Mouse (Mus musculus) hindbrain, embryonic 14.5 days (tissue): ENCODE measurements around the gene Os9. TPM values are rescaled to one million over a fixed set of nuclear protein-coding genes. Genes with fewer than 3 reads are reported as not detected.
"Not testable (repeated sequence)": the region's sequence is repeated elsewhere in the genome, so short reads cannot be mapped to it uniquely, and the experiment has no call there.

ENCODE experiments used
- ATAC-seq: fragments of 200-750 bp; cut with Nextera tagmentation; 2 replicates; pipeline ENCODE4 v1.8.0; 2017; ENCODE audit warnings: moderate number of reproducible peaks, mild to moderate bottlenecking, moderate TSS enrichment, moderate library complexity; ENCODE audit not compliant: low FRiP score
- DNase-seq: peaks from one replicate; pipeline ENCODE4 v3.0.0-alpha.2; 2015; ENCODE audit warnings: low spot score
- H3K27ac ChIP-seq: fragments of 300-500 bp; sonication (generic); 2 replicates; pipeline ENCODE4 v1.5.1; 2014; ENCODE audit warnings: mild to moderate bottlenecking, moderate library complexity
- H3K27me3 ChIP-seq: fragments of 300-500 bp; sonication (generic); 2 replicates; pipeline ENCODE4 v1.6.1; 2014; ENCODE audit warnings: mild to moderate bottlenecking, low read length, mixed read lengths; ENCODE audit not compliant: control insufficient read depth, insufficient read depth
- H3K36me3 ChIP-seq: fragments of 300-500 bp; sonication (generic); replicated peaks from 2 replicates; pipeline ENCODE4 v1.6.1; 2014; ENCODE audit not compliant: control insufficient read depth, insufficient read depth
- H3K4me1 ChIP-seq: fragments of 300-500 bp; sonication (generic); replicated peaks from 2 replicates; pipeline ENCODE4 v1.6.1; 2014; ENCODE audit warnings: antibody characterized with exemption, low read length, mixed read lengths; ENCODE audit not compliant: control insufficient read depth, insufficient read depth
- H3K4me2 ChIP-seq: fragments of 300-500 bp; sonication (generic); replicated peaks from 2 replicates; pipeline ENCODE4 v1.6.1; 2014; ENCODE audit warnings: mild to moderate bottlenecking, moderate library complexity
- H3K4me3 ChIP-seq: fragments of 300-500 bp; sonication (generic); replicated peaks from 2 replicates; pipeline ENCODE4 v1.5.1; 2014; ENCODE audit warnings: mild to moderate bottlenecking, low read length
- H3K9ac ChIP-seq: fragments of 300-500 bp; sonication (generic); 2 replicates; pipeline ENCODE4 v1.6.1; 2014
- H3K9me3 ChIP-seq: fragments of 300-500 bp; sonication (generic); 2 replicates; pipeline ENCODE4 v1.6.1; 2016; ENCODE audit warnings: low read length; ENCODE audit not compliant: control insufficient read depth
- WGBS: fragments of 180-500 bp; shearing (Covaris S2); extraction: QIAGEN DNeasy Blood & Tissue Kit; methylation state at CpG from one replicate; pipeline ENCODE4 v1.1.7; 2014; 5-methylcytosine and 5-hydroxymethylcytosine counted together
- polyA plus RNA-seq: library from polyadenylated mRNA; unstranded; fragments of >200 nt; fragmentation: Nextera tagmentation; extraction: Ambion mirVana; gene quantifications from 2 replicates; pipeline ENCODE4 v1.2.1, GENCODE M21; 2014

The Os9 gene
- polyA plus RNA-seq, 1 experiment from 2014 or later = 83.0 TPM

DNA sequence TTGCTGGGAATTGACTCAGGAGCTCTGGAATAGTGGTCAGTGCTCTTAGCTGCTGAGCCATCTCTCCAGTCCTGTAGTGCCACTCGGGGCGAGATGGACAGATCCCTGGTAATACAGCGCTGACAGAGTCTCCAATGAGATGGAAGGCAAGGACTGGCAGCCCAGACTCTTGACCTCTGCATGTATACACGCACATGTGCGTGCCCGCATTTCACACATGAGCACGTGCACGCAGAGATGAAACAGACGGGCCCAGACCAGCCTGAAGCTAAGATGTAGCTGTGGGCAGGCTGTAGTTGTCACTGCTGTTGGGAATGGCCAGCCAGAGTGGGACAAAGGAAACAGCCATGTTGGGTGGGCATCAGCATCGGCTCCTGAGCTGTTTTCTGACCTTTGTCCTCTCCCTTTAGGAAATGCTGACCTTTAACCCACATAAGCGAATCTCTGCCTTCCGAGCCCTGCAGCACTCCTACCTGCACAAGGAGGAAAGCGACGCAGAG, 54.4 kb downstream of the Os9 start:
- Histone ChIP-seq H3K4me2 (no peak overlapping the region), H3K27ac (no peak overlapping the region), H3K9ac (no peak overlapping the region), H3K9me3 (no peaks in the 10 kb centered on the region), H3K27me3 (no peaks in the 10 kb centered on the region), H3K4me1 (peaks cover 36% of the 10 kb centered on the region), H3K4me3 (no peak overlapping the region), H3K36me3 (peaks cover 45% of the 10 kb centered on the region)
- no peak for ATAC-seq
- no peak for DNase-seq
- WGBS = 89% methylated on average over 14 of the region's 14 CpGs

DNA sequence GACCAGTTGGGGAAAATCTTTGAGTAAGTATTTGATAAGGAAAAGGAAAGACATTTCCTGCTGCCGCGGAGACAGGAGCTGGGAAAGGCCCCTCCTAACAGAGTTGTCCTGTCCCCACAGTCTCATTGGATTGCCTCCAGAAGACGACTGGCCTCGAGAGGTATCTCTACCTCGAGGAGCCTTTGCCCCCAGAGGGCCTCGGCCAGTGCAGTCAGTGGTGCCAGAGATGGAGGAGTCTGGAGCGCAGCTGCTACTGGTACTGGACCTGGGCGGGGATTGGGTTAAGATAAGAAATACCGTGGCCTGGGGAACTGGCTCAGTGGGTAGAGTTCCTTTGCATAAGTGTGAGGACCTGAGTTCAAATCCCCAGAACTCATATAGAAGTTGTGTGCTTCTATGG, 55.0 kb downstream of the Os9 start:
- Histone ChIP-seq H3K27me3 (no peaks in the 10 kb centered on the region), H3K4me3 (no peak overlapping the region), H3K27ac (no peak overlapping the region), H3K4me1 (peaks cover 37% of the 10 kb centered on the region), H3K9ac (no peak overlapping the region), H3K4me2 (no peak overlapping the region), H3K9me3 (no peaks in the 10 kb centered on the region), H3K36me3 (peaks cover 45% of the 10 kb centered on the region)
- DNase-seq (no peak), ATAC-seq (no peak)
- 93% methylated on average over 9 of the region's 9 CpGs for WGBS

DNA sequence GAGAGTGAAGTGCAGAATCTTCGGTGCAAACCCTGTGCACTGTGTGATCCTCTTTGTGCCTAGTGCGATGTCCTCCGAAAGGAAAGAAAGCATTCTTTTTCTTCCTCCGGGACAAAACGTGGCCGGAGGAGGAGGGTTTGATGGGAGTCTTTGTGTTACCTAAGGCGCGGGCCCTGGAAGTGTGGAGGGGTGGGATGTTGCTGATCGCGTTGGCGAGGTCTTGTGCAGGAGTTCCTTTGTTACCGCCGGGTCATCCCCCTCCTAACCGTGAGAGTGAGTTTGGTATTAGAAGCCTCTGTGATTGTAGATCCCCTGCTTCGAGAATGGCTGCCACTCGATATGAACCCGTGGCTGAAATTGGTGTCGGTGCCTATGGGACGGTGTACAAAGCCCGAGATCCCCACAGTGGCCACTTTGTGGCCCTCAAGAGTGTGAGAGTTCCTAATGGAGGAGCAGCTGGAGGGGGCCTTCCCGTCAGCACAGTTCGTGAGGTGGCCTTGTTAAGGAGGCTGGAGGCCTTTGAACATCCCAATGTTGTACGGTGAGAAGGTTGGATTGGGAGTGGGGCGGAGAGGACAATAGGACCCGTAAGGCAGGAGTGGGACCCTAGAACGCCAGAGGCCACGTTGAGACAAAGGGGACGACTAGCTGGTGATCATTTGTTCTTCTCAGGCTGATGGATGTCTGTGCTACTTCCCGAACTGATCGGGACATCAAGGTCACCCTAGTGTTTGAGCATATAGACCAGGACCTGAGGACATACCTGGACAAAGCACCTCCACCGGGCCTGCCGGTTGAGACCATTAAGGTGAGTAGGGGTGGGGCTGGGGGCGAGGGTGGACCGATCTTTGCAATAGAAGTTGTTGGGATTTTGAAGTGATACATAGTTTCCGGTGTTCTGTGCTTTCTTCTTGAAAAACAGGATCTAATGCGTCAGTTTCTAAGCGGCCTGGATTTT, 56.7 kb downstream of the Os9 start:
- ATAC-seq (no peak), DNase-seq (no peak)
- Histone ChIP-seq H3K9me3 (no peaks in the 10 kb centered on the region), H3K4me3 (peak overlapping the region; percentile 75), H3K27ac (peak overlapping the region; percentile 91), H3K9ac (peak overlapping the region; percentile 93), H3K27me3 (no peaks in the 10 kb centered on the region), H3K36me3 (peaks cover 45% of the 10 kb centered on the region), H3K4me1 (peaks cover 34% of the 10 kb centered on the region), H3K4me2 (peak overlapping the region; percentile 80)
- WGBS = 13% methylated on average over 37 of the region's 37 CpGs

DNA sequence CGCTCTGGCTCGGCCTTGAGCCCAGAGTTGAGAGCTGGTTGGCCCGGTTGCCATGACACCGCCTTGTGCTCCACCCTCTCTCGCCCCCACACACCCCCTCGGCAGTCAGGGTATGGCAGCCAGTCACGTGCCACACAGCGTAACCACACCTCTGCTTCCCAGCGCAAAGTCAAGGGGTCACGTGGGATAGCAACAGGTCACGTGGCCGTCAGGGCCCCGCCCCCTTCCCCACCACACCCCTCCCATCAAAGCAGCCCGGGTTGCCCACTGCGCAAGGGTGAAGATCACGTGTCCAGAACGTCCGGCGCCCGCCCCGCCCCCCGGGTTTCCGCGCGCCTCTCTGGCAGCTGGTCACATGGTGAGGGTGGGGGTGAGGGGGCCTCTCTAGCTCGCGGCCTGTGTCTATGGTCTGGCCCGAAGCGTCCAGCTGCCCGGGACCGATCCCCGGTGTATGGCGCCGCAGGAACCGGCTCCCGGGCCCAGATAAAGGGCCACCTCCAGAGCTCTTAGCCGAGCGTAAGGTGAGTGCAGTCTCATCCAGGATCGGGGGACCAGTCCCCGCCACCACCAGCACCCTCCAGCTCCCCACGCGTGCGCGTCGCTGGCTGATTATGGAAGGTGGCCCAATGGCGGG, 57.6 kb downstream of the Os9 start, which contains the start of gene Cdk4:
Gene Cdk4, plus strand, starts transcription at position 296 of the 634 bp plus-strand sequence.
- Histone ChIP-seq H3K27me3 (no peaks in the 10 kb centered on the region), H3K36me3 (peaks cover 38% of the 10 kb centered on the region), H3K9ac (peak within 1 kb of the TSS; percentile 93), H3K4me3 (peak within 1 kb of the TSS; percentile 75), H3K9me3 (no peaks in the 10 kb centered on the region), H3K4me1 (peaks cover 31% of the 10 kb centered on the region), H3K4me2 (peak within 1 kb of the TSS; percentile 80), H3K27ac (peak within 1 kb of the TSS; percentile 91)
- WGBS = under 1% methylated on average over 46 of the region's 46 CpGs
- ATAC-seq = peak; percentile 90
- DNase-seq = peak; percentile 97

DNA sequence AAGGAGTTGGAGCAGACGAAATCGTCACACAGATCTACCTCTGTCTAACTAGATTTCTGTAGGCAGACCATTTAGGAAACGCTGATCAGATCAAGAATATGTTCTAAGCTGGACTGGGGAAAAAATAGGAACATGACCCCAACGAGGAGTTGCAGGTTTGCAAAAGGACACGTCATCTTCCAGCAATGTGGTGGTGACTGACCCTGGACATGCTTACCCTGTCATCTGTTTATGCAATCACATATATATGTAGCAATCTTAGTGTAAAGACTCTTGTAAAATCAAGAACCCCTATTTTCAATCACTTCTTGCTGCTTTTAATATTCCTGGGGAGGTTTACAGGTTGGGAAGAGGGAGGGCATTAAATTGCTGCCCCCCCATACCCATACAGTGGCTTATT, 58.4 kb downstream of the Os9 start:
- peaks cover 35% of the 10 kb centered on the region for H3K36me3 ChIP-seq
- ATAC-seq = no peak
- H3K9me3 ChIP-seq = no peaks in the 10 kb centered on the region
- H3K27me3 ChIP-seq = no peaks in the 10 kb centered on the region
- DNase-seq = no peak
- H3K9ac ChIP-seq = peak overlapping the region; percentile 25; the same call in 1 of the 2 replicates
- H3K4me3 ChIP-seq = peak overlapping the region; percentile 75; the same call in 1 of the 2 replicates
- peaks cover 34% of the 10 kb centered on the region for H3K4me1 ChIP-seq
- WGBS = 72% methylated on average over 5 of the region's 5 CpGs
- peak overlapping the region; percentile 84 for H3K27ac ChIP-seq
- peak overlapping the region; percentile 55 for H3K4me2 ChIP-seq

DNA sequence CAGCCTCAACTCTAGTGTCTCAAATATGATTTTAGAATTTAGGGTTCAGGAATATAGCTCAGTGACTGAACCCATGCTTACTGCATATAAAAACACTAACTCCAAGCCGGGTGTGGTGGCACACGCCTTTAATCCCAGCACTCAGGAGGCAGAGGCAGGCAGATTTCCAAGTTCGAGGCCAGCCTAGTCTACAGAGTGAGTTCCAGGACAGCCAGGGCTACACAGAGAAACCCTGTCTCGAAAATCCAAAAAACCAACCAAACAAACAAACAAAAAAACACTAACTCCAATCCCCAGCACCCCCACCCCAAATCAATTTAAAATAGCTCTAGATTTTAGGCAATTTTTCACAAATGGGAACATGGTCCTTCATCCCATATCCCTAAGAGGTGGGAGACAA, 58.8 kb downstream of the Os9 start:
- not testable (repeated sequence) for ATAC-seq, H3K9ac ChIP-seq, H3K9me3 ChIP-seq, DNase-seq, H3K4me2 ChIP-seq, H3K27me3 ChIP-seq, H3K4me3 ChIP-seq
- WGBS = 91% methylated on average over 4 of the region's 4 CpGs
- peaks cover 34% of the 10 kb centered on the region for H3K4me1 ChIP-seq
- peaks cover 35% of the 10 kb centered on the region for H3K36me3 ChIP-seq
- H3K27ac ChIP-seq = peak overlapping the region; percentile 84

DNA sequence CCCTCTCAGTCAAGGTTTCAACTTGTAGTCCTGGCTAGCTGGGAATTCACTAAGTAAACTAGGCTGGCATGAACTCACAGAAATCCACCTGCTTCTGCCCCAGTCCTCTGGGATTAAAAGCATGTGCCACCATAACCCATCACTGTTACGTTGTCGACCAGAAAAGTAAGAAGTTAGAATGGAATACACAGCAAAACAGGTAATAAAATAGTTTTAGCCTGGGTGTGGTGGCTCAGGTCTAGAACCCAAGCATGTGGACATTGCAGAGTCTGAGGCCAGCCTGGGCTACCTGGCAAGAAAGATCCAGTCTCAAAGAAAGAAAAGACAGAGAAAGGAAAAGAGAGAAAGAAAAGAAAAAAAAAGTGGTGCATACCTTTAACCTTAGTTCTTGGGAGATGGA, 59.4 kb downstream of the Os9 start:
- Histone ChIP-seq H3K27ac (peak overlapping the region; percentile 98), H3K9me3 (no peaks in the 10 kb centered on the region), H3K36me3 (peaks cover 35% of the 10 kb centered on the region), H3K4me2 (peak overlapping the region; percentile 60), H3K4me1 (peaks cover 34% of the 10 kb centered on the region), H3K4me3 (peak overlapping the region; percentile 90), H3K9ac (peak overlapping the region; percentile 96), H3K27me3 (no peaks in the 10 kb centered on the region)
- 65% methylated on average over 2 of the region's 2 CpGs for WGBS
- ATAC-seq (no peak), DNase-seq (no peak)

DNA sequence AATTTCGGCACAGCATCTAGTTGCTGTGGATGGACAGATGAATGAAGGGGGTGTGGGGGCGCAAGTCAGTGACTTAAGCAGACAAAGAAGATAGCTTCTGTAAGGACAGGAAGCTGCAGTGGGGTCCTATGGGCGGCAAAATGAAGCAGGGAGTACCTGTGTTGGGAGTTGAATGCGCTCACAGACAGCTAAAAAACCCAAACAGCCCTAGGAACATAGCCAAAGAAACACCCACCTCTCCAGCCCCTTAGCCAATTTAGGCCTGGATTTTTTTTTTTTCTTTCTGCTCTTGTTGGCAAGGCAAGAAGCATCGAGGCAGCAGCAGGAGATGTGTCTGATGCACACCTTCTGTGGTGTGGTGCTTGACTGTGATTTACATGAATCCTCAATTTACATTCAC, 59.8 kb downstream of the Os9 start:
- H3K4me3 ChIP-seq = peak overlapping the region; percentile 90
- H3K27me3 ChIP-seq = no peaks in the 10 kb centered on the region
- H3K9me3 ChIP-seq = no peaks in the 10 kb centered on the region
- H3K36me3 ChIP-seq = peaks cover 35% of the 10 kb centered on the region
- peaks cover 34% of the 10 kb centered on the region for H3K4me1 ChIP-seq
- peak overlapping the region; percentile 96 for H3K9ac ChIP-seq
- 19% methylated on average over 5 of the region's 5 CpGs for WGBS
- peak overlapping the region; percentile 98 for H3K27ac ChIP-seq
- DNase-seq = no peak
- H3K4me2 ChIP-seq = peak overlapping the region; percentile 60
- no peak for ATAC-seq
